Mouse (Mus musculus) 3134 (cell line): ENCODE measurements around the gene Ggnbp2.

ENCODE experiments used
- DNase-seq: peaks from one replicate; pipeline ENCODE4 v3.0.0-alpha.2; 2011; ENCODE audit warnings: low spot score; ENCODE audit not compliant: insufficient read length; ENCODE audit errors: extremely low read depth

Gene Ggnbp2

DNA sequence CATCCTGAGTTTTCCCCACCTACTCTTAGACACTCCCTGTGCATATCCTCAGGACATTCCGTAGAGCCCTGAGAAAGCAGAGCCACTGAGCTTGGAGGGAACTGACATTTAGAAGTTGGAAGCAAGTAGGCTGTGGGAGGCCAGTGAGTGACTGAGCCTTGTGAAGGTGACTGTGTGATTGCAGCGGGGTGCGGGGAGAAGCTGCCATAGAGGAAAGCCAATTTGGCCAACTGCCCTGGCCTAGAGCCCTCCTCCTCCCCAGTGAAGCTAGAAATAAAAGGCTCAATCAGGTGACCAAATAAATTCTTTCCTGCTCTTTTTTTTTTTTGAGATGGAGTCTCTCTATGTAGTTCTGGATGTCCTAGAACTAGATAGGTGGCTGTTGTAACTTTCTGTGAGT lies 44.4 kb downstream of the Ggnbp2 start:
- no peak for DNase-seq

DNA sequence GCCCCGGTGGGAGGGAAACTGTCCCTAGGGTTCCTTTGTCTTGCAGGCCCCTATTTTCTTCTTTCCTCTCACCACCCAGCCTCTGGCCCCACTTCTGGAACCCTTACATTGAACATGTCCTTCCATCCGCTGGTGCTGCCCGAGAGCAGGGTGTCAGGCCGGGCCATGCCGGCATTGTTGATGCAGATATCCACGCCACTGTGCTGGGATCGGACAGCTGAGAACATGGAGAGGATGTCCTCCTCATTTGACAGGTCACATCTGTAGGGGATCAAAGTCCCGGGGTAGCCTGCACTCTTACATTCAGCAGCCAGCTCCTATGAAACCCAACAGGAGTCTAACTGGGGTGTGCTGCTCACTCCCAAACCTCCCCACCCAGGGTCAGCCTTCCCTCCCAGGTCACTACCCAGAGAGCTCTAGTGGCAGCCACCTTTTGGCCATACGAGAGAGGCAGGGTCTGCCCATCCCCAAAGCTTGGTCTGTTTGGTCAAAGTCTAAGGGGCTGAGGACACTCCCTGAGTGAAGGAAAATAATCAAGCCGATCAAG lies 45.3 kb downstream of the Ggnbp2 start:
- no peak for DNase-seq

DNA sequence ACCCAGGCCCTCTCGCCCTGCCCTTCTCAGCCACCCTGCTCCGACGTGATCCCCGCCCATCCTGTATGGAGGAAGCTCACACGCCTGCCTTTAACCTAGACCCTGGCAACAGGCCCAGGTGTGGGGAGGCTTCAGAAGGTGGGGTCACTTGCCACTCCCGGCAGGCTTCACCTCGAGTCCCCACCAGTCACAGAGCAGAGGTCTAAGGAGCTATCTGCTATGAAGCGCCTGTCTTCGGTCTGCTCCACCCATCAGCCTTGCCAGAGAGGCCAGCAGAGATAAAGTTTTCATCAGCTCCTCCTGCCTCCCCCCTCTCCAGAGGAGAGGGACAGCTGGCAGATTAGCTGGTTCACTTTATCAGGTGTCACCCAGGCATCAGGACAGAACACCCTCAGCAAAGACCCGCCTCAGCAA lies 47.1 kb downstream of the Ggnbp2 start:
- DNase-seq: no peak

DNA sequence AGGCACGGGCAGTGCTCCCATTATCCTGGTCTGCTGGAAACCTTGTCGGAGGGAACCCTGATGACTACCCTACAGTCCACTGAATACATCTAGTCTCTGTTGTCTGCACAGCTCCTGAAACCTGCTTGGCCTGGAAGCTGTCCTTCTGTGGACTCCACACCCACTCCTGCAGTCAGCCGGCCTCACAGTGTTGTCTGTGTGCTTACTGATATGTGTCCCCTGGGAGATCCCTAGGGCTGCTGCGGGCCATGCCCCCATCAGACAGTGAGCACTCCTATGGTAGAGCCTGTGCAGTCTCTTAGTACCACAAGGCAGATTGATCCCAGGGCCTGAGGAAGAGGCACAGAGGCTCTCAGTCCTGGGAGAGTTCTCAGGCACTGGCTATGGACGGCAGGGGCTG lies 48.1 kb downstream of the Ggnbp2 start:
- no peak for DNase-seq

DNA sequence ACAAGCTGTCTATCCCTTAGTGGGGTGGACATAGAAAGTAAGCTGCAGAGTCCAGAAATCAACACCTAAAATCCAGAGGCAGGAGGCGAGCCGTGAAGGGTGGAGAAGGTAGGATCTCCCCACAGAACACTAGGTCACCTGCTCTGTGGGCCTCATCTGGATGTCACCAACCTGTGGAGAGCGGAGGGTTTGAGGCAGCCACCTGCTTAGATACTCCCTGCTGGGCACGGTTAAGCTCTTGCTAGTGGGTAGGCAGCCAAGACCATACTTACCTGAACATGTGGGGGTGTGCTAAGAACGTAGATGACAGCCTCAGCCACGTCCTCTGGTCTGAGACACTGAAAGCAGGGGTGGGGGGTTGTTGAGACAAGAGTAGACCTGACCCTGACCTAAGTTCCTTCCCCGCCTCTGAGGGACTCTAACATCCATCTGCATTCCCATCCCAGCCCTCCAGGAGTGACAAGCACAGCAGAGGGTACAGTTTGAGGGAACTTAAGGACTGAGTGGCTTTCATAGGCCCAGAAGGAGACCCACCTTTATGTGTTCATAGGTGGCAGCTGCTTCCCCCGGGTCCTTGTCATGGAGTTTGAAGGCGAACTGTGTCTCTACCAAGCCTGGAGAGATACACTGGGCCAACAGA lies 49.4 kb downstream of the Ggnbp2 start:
- no peak for DNase-seq

GRCm38 (mm10) chr11:84818961-84819692 lies 51.5 kb downstream of the Ggnbp2 start, which contains the start of gene Mrm1:
TSS of gene Mrm1 (minus strand) at chr11:84819515.
- DNase-seq: peak; percentile 99

DNA sequence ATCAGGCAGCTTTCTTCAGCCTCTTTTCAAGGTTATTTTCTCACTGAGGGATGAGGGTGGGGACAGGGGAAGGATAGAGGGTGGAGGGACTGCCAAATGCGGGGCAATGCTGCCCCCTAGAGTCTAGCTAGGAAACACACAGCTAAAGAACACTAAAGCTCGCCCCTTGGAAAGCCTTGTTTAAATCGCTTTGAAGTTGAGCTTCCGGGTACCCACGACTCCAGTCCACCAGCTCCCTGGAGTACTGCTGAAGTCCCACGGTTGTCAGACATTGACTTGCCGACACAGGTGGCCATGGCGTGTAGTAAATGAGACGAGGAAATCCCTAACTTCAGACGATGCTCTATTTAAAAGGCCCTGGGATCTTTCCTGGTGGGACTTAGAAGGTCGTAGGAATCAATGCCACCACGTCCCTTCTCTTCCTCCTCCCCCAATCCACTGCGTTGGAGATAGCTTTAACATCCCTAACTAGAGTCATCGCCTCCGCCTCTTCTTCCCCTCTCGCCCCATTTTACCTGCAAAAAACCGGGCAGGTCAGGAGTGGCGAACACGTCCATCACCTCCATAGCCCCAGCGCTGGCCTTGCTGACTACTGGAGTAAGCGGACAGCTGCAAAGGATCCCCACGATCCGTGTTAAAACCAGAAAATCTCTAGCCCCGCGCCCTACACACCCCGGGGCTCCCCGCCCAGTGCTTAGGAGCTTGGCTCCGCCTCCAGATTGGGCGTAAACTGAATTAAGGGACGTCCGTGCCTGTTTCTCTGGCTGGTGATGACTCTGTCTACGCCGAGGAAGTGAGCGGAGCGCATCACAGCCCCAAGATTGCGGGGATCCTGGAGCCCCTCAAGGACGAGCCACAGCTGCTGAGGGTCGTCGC lies 52.3 kb downstream of the Ggnbp2 start:
- DNase-seq: peak; percentile 91

GRCm38 (mm10) chr11:84817362-84817761 lies 53.3 kb downstream of the Ggnbp2 start:
- no peak for DNase-seq

GRCm38 (mm10) chr11:84813724-84814510 lies 56.7 kb downstream of the Ggnbp2 start:
- DNase-seq: peak; percentile 82

DNA sequence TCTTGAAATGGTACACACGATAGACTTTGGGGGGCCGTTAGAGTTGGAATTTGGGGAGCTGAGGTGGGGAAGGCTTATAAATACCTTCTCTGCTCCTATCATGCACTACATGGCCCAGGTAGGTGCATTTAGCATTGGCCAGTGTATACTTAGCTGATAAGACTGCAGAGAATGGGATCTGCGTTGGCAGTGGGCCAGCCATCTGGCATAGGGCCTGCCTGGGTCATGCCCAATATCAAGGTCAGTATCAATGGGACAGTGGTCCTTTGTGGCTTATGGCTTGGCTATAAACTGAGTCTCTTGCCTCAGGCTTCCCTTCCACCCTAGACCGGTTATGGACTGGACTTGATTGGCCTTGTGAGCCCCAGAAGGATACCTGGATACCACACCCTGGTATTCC lies 66.2 kb downstream of the Ggnbp2 start:
- DNase-seq: no peak

- peak; percentile 45 for DNase-seq
These were observed 72.8 kb downstream of the Ggnbp2 start for GRCm38 (mm10) chr11:84797627-84798353.

GRCm38 (mm10) chr11:84797026-84797425 lies 73.6 kb downstream of the Ggnbp2 start:
- no peak for DNase-seq

GRCm38 (mm10) chr11:84794496-84795113 lies 76.0 kb downstream of the Ggnbp2 start:
- DNase-seq: peak; percentile 51

DNA sequence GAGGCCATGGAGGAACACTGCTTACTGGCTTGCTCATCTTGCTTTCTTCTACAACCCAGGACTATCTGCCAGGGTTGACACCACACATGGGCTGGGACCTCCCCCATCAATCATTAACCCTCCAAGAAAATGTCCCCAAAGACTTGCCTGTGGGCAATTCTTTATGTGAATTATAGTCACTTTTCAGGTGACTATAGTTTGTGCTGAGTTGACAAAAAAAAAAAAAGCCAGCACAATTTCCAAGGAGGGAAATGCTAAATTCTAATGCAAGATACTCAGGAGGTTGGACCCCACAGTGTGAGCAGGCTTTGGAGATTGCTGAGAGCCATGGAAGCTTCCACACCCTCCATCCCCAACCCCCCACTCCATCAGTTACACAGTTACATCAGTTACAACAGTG lies 77.1 kb downstream of the Ggnbp2 start:
- no peak for DNase-seq

GRCm38 (mm10) chr11:84790383-84790782 lies 80.2 kb downstream of the Ggnbp2 start:
- DNase-seq: no peak
